Mouse (Mus musculus): ENCODE results near the gene Plcb1. TPM values are rescaled to one million over a fixed set of nuclear protein-coding genes. Genes with fewer than 3 reads are reported as not detected.

Plcb1 gene
- total and polyA plus RNA-seq, 3 experiments, result 0.78 to 4.2 (median 3.9) TPM

DNA sequence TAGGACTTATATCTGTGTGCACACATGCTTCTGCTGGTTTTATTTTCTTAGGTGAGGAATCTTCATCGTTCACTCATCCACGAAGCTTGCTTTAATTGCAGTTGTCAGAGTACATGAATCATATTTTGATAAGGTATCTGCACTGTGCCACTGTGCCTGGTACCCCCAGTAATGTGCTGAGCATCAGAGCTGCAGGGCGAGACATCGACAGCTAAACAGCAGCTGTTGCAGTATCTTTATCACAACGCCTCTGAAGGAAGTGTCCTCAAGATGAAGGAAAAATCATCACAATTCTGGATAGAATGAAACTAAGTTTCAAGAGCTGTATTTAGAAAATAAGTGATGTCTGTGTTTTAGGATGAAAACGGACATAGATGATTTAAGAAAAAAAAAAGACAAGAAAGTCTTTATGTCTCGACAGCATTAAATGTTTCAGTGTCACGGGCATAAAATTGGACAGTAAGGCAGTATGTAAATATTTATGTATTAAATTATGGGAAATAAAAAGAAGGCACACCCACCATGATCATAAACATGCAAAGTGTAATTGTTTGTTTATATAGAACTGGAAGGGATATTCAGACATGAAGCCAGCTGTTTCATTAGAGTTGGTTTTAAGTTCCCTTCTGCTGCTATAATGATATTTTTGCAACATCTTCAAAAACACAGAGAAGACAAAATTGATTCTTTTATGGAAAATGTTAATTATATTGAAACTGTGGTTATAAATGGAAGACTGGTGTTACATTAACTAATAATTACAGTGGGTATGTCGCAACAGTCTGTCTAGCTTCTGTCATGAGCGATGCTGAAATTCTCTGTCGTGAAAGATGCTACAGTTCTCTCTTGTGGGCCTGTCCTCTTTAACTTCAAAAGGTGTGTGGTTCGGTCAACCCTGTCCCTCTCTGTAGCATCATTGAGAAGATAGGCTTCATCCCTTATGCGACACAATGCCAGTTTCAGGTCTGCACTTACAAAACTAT lies 65.6 kb downstream of the Plcb1 start:
- no peak for TF ChIP-seq POLR2A (IDR thresholded peaks at IDR 0.05; ENCODE audit: insufficient read depth, low read depth, low read length)
- TF ChIP-seq CTCF (IDR thresholded peaks at IDR 0.05), result no peak
- TF ChIP-seq EP300 (IDR thresholded peaks at IDR 0.05; ENCODE audit: insufficient read depth, low read depth, low read length), result no peak
- Histone ChIP-seq H3K27me3 (ENCODE audit: control insufficient read depth, insufficient read depth, low read length) (no peaks in the 10 kb centered on the region), H3K9ac (ENCODE audit: low read depth, low read length) (no peak overlapping the region), H3K36me3 (ENCODE audit: control insufficient read depth, insufficient read depth, low read length) (peaks cover 12% of the 10 kb centered on the region), H3K79me2 (replicated peaks; ENCODE audit: control insufficient read depth, insufficient read depth, low read length) (no peaks in the 10 kb centered on the region), H3K4me3 (no peak overlapping the region), H3K4me1 (ENCODE audit: control insufficient read depth, insufficient read depth, low read length) (peaks cover 12% of the 10 kb centered on the region), H3K27ac (no peak overlapping the region)
- DNase-seq, result no peak
- 70% methylated on average over 13 of the region's 13 CpGs for WGBS
- intact Hi-C loops (cut with DNase I), result loop anchor here (5.0 to 10.0 kb wide), 2 partner anchors 64 to 403 kb away; partner anchors contain the start of gene Plcb1

DNA sequence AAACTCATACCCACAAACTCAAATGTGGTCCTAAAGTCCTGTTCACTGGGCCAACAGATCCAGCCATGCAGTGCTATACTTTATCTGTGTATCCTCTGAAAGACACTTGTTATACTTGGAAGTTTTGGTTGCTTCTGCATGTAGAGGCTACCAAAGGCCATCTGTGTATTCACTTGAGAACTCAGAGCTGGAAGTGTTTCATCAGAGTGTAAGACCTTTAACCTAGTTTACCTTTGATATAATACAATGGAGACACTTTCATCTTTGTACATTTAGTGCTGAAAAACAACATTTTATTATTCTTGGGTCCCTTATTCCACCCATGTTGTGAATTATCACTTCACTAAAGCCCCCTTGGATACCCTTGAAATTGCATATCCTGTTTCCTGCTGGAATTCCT lies 70.4 kb downstream of the Plcb1 start:
- H3K4me1 ChIP-seq (ENCODE audit: control insufficient read depth, insufficient read depth, low read length), result peaks cover 13% of the 10 kb centered on the region
- no peak overlapping the region for H3K9ac ChIP-seq (ENCODE audit: low read depth, low read length)
- peaks cover 19% of the 10 kb centered on the region for H3K36me3 ChIP-seq (ENCODE audit: control insufficient read depth, insufficient read depth, low read length)
- H3K79me2 ChIP-seq (replicated peaks; ENCODE audit: control insufficient read depth, insufficient read depth, low read length), result no peaks in the 10 kb centered on the region
- no peak for TF ChIP-seq EP300 (IDR thresholded peaks at IDR 0.05; ENCODE audit: insufficient read depth, low read depth, low read length)
- TF ChIP-seq POLR2A (IDR thresholded peaks at IDR 0.05; ENCODE audit: insufficient read depth, low read depth, low read length), result no peak
- no peak for TF ChIP-seq CTCF (IDR thresholded peaks at IDR 0.05)
- intact Hi-C loops (cut with DNase I), result loop anchor here (5.0 to 10.0 kb wide), 2 partner anchors 96 to 399 kb away; no protein-coding TSS in a partner anchor
- H3K4me3 ChIP-seq, result no peak overlapping the region
- no peaks in the 10 kb centered on the region for H3K27me3 ChIP-seq (ENCODE audit: control insufficient read depth, insufficient read depth, low read length)
- DNase-seq, result no peak
- H3K27ac ChIP-seq, result peak overlapping the region; percentile 66

DNA sequence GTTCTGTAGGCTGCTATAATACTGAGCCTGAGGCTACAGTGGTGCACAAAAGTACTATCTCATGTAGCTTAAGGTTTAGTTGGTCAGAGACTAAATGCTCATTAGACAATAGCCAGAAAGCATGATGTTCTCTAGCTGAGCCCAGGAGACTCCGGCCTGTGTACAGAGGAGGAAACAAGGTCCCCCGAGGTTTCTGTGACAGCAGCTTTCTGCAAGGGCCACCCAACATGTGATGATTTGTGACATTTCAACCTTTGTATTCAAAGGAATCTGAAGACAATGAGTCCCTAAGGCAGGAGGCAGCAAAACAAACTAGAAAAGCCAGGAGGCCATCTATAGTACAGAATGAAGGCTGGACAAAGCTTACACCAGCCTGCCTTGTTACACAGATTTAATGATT lies 70.8 kb downstream of the Plcb1 start:
- peak; percentile 24; the same call in 1 of the 2 replicates for TF ChIP-seq CTCF (IDR thresholded peaks at IDR 0.05)
- no peak for TF ChIP-seq POLR2A (IDR thresholded peaks at IDR 0.05; ENCODE audit: insufficient read depth, low read depth, low read length)
- peak; percentile 74; the same call in 1 of the 2 replicates for TF ChIP-seq EP300 (IDR thresholded peaks at IDR 0.05; ENCODE audit: insufficient read depth, low read depth, low read length)
- Histone ChIP-seq H3K27me3 (ENCODE audit: control insufficient read depth, insufficient read depth, low read length) (no peaks in the 10 kb centered on the region), H3K9ac (ENCODE audit: low read depth, low read length) (no peak overlapping the region), H3K4me1 (ENCODE audit: control insufficient read depth, insufficient read depth, low read length) (peaks cover 13% of the 10 kb centered on the region), H3K36me3 (ENCODE audit: control insufficient read depth, insufficient read depth, low read length) (peaks cover 19% of the 10 kb centered on the region), H3K79me2 (replicated peaks; ENCODE audit: control insufficient read depth, insufficient read depth, low read length) (no peaks in the 10 kb centered on the region), H3K4me3 (no peak overlapping the region), H3K27ac (peak overlapping the region; percentile 66)
- WGBS, result 30% methylated on average over 2 of the region's 2 CpGs
- intact Hi-C loops (cut with DNase I), result loop anchor here (5.0 to 10.0 kb wide), 2 partner anchors 96 to 398 kb away; no protein-coding TSS in a partner anchor
- DNase-seq, result peak in 1 of 2 experiments; percentile 47

DNA sequence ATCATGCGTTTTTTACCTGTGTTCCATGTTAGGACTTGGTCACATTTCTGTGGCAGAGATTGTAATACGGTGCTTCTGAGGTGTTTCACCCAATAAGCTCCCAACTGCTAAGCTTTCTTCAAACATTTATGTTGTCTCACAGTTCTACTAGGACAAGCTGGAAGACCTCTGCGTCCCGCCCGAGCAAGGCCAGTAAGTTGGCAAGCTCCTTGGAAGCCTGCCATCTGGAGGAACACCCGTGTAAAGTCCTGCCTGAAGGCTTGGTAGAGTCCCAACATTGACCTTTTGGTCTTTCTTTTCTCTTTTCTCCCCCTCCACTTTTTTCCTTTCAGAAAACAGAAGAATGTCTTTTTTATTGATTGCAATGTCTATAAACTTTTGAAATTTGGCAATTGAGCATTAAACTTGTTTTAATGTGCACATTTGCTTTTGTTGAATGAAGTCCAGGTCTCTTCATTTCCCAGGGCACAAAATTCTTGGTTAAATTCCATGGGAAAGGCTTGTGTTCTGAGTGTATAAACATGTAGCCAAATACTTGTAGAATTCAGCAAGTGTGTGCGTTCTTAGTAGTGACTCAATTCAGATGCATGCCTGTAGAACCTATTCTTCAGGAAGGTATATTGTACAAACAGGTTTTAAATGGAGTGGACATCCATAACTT lies 79.2 kb downstream of the Plcb1 start:
- H3K4me1 ChIP-seq (ENCODE audit: control insufficient read depth, insufficient read depth, low read length), result no peaks in the 10 kb centered on the region; the same call in none of the 2 replicates
- WGBS, result 30% methylated on average over 7 of the region's 7 CpGs

DNA sequence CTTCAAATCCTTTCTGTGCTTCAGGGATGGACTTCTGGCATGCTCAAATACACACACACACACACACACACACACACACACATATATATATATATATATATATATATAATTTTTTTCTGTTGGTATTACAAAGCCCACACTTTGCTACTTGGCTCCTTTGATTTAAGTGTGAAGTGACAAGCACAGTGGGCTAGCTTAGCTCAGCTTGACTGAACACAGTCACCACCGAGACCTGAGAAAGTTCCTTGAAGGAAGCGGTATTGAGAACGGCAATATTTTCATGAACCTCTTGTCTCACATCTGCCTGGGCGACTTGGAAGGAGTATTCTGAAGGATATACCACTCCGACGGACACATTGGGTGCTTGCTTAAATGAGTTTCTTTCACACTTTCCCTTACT lies 81.5 kb downstream of the Plcb1 start:
- H3K9ac ChIP-seq (ENCODE audit: low read depth, low read length), result no peak overlapping the region
- H3K79me2 ChIP-seq (replicated peaks; ENCODE audit: control insufficient read depth, insufficient read depth, low read length), result no peaks in the 10 kb centered on the region
- TF ChIP-seq CTCF (IDR thresholded peaks at IDR 0.05), result no peak
- no peak for TF ChIP-seq EP300 (IDR thresholded peaks at IDR 0.05; ENCODE audit: insufficient read depth, low read depth, low read length)
- TF ChIP-seq POLR2A (IDR thresholded peaks at IDR 0.05; ENCODE audit: insufficient read depth, low read depth, low read length), result no peak
- intact Hi-C loops (cut with DNase I), result no loop called here
- peaks cover 6% of the 10 kb centered on the region for H3K4me1 ChIP-seq (ENCODE audit: control insufficient read depth, insufficient read depth, low read length)
- 92% methylated on average over 6 of the region's 6 CpGs for WGBS
- H3K4me3 ChIP-seq, result no peak overlapping the region
- no peak for DNase-seq
- no peaks in the 10 kb centered on the region for H3K27me3 ChIP-seq (ENCODE audit: control insufficient read depth, insufficient read depth, low read length)
- H3K27ac ChIP-seq, result no peak overlapping the region
- H3K36me3 ChIP-seq (ENCODE audit: control insufficient read depth, insufficient read depth, low read length), result peaks cover 10% of the 10 kb centered on the region

More for the DNA sequence above, 79.2 kb downstream of the Plcb1 start:
- Histone ChIP-seq H3K36me3 (ENCODE audit: control insufficient read depth, insufficient read depth, low read length) (peaks cover 5% of the 10 kb centered on the region), H3K4me3 (no peak overlapping the region), H3K79me2 (replicated peaks; ENCODE audit: control insufficient read depth, insufficient read depth, low read length) (no peaks in the 10 kb centered on the region), H3K27me3 (ENCODE audit: control insufficient read depth, insufficient read depth, low read length) (no peaks in the 10 kb centered on the region), H3K9ac (ENCODE audit: low read depth, low read length) (no peak overlapping the region), H3K27ac (peak overlapping the region; percentile 38)
- TF ChIP-seq CTCF (IDR thresholded peaks at IDR 0.05) (peak; percentile 51), POLR2A (IDR thresholded peaks at IDR 0.05; ENCODE audit: insufficient read depth, low read depth, low read length) (no peak), EP300 (IDR thresholded peaks at IDR 0.05; ENCODE audit: insufficient read depth, low read depth, low read length) (no peak)
- intact Hi-C loops (cut with DNase I), result no loop called here
- peak; percentile 58 to 76 for DNase-seq
